Mouse (Mus musculus) erythroblast, adult 5-6 weeks (primary cell): ENCODE results near the gene Akap6. TPM values are rescaled to one million over a fixed set of nuclear protein-coding genes. Genes with fewer than 3 reads are reported as not detected.

ENCODE experiments used
- ATAC-seq: replicated peaks from 2 replicates; pipeline ENCODE4 v1.8.0; 2016; ENCODE audit warnings: moderate number of reproducible peaks, mild to moderate bottlenecking, moderate TSS enrichment, inconsistent platforms; ENCODE audit not compliant: poor library complexity, low FRiP score, severe bottlenecking
- total RNA-seq, 2 experiments: library from RNA; stranded (forward) in 1 of 2; stranded (reverse) in 1 of 2; fragments of 150-400 nt in 1 of 2; fragments of 200-764, 138-1000 nt in 1 of 2; gene quantifications; 2 replicates each; pipeline versions ENCODE4 v1.2.3 to v1.2.4; 2015 to 2017; ENCODE audit warnings: low replicate concordance in 2 of 2

The Akap6 gene
- under 0.01 TPM in 1 of 2 replicates, not detected in the other for total RNA-seq (2015; ENCODE audit: low replicate concordance)
- 0.14 TPM in 1 of 2 replicates, not detected in the other for total RNA-seq (2017; ENCODE audit: low replicate concordance)

DNA sequence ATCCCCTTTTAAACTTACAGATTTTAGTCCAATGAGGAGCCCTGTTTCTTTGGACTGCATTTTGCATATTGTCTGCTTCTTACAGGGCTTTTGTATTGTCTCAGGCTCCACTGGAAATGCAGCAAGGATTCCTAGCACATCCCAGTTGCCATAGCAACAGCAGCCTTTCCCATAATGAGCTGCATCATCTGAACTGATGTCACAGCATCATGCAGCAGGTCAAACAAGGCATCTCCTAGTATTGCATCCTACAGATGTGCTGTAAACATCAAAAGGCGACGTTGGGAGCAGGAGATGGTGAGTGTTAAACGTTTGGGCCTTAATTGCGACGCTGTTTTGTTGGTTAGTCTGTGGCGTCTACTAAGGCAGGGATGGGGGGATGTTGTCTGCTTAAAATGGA lies at the start of gene Akap6:
TSS of gene Akap6 (plus strand) at position 238 of the 400 bp plus-strand sequence.
- ATAC-seq, result no peak

- ATAC-seq, result no peak
These were observed 36.0 kb upstream of the Akap6 start for GRCm38 (mm10) chr12:52662907-52663790.

DNA sequence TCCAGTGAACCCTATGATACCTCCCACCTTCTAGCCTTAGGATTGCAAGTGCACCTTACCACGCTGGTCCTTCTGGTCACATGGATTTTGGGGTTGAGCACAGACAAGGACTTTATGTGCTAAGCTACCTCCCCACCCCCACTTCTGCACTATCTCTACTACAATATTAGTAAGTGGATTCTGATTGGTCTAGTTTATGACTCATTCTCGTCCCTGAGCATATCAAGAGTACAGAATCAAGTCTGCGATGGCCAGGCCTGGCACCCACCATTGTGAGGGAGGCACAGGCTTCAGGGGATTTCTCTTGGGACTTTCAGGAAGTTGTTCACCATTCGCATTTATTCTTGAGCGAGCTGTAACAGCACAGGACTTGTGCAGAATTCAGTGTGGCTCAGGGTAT lies 34.2 kb upstream of the Akap6 start:
- no peak for ATAC-seq

DNA sequence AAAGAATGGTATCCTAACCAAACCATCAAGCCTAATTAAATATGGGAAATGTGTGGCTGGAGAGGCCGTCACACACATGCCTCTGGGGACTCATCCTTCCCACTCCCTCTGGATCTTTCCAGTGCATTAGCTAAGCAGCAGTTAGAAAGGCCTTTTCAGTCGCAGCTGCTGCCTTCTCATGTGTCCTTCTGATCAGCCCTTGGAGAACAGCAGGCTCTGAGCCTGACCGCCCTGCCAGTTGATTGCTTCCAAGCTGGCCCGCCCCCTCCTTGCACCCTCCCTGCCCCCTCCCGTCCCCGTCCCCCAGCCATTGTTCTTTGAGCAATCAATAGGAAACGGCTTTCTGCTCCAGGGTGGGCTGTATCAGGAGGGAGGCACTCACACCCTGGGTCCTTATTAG lies 27.7 kb upstream of the Akap6 start:
- ATAC-seq, result no peak

DNA sequence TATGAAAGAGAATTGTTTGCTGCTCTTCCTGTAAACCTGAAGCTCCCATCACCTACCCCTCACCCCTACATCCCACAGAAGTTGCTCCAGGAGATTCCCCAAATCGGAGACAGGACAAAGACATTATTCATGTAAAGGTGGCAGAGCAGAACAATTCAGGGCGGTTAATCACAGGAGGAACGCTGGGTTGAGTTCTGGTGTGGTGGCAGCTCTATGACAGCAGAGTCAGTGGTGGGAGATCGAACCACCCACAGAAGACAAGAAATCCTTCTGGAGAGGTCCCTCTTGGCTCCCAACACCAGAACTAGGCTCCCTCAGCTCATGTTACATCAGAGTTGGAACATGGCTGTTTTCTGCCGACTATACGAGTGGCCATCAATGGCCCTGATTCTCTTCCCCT lies 27.2 kb upstream of the Akap6 start:
- ATAC-seq, result no peak

DNA sequence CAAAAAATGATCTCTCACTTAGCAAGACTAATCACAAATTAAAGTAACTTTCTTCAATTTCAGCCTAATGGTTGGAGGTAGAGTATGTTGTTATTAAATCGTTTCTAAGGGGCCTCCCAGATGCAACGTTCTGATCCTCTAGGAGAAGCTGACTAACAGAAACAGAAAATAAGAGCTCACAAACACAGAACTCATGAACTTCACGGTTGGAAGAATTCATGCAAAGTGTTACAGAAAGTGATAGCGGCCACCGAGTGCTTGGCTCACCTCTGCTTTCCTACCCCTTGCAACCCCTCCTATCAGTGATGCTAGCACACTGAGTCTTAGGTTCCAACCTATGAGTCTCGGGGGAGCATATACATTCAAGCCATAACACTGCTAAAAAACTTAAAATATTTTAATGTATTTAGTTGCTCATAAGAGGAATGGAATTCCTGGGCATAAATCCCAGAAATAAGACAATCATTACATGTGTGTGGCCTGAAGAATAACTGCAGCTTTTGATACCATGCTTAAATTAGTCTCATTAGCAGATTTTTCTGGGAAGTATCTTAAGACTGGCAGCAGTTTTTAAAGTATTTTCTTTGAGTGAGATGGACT lies 25.7 kb upstream of the Akap6 start:
- ATAC-seq, result no peak

DNA sequence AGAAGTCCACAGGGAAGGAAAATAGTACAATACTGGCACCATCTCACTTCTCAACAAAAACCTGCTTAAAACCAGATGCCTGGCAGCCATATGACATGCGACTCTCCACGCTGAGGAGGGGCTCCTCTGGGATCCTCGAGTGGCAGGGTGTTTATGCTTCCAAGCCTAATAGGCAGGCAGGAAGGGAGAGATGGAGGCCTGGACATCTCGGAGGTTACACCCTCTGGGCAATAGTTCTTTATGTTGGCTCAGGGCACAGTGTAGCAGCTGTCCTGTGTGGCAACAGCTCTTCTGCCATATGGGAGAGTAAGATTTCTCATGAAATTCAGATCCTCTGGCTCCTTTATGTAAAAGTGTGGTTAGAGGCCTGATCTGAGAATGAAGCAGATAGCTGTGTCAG lies 24.2 kb upstream of the Akap6 start:
- no peak for ATAC-seq

DNA sequence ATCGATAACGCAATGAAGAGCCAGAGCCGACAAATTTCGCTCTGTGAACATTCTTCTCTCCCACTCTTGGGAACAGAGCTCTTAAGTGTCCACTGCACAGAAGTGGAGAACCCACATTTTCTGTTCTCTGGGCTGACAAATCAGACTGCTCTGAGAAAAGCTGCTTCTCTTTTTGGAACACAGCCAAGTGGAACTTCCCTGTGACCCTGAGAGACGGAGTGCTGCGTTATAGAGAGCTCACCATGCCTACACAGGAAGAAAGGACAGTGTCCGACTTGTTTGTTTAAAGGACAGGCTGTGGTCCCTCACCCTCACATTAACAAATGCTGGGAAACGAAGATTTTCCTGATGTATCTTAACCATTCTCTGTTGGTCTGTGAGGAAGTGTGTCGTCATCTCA lies 11.8 kb upstream of the Akap6 start:
- ATAC-seq, result no peak

GRCm38 (mm10) chr12:52688712-52689111 lies 10.5 kb upstream of the Akap6 start:
- no peak for ATAC-seq

DNA sequence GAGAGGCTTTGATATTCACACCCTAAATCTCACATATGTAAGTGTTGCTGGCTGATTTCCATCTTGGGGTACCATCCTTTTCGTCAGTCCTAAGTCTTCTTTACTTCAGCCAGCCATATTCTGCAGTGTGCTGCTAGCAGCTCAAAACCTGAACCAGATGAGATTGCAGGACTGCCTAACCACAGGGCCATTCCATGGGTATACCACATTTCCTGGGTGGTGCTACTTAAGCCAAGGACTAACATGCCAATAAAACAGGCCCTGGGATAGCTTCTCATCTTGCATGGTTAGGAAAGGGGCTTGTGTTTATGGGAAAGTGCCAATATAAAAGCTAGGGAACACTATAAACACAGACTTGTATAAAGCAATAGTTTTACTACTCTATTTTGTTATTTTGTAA lies 7.6 kb upstream of the Akap6 start:
- ATAC-seq, result no peak

- ATAC-seq, result peak; percentile 78
These were observed 6.8 kb upstream of the Akap6 start for GRCm38 (mm10) chr12:52692290-52692974.

DNA sequence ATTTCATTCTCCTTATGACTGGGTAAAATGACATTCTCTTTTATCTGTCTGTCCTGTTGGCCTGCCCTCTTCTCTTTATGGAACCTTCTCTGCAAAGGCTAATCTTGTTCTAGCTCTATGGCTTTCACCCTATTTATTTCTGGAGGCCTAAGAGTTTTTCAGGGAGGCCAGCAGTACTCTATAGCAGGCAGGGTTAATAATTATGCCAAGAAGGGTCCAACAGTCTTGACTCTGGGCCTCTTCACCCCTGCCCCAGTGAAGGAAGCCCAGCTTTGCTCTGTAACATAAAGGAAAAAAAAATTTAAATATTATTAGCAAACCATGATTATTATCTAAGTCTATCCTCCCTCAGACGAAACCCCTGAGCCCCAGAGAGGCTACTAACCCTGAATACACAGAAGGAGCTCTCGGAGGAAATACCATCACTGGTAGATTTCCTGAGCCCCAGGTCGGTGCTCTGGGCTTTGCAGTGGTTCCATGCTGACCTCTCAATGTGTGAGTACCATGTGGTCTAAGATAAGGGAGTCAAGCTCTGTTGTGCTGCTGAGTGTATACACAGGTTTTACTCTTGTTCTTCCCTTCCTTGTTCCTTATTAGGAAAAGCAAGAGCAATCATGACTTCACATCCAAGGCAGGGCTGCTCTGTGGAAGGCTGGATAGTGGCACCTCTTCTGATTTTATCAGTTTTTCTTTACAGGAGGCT lies 1.6 kb upstream of the Akap6 start:
- no peak for ATAC-seq

DNA sequence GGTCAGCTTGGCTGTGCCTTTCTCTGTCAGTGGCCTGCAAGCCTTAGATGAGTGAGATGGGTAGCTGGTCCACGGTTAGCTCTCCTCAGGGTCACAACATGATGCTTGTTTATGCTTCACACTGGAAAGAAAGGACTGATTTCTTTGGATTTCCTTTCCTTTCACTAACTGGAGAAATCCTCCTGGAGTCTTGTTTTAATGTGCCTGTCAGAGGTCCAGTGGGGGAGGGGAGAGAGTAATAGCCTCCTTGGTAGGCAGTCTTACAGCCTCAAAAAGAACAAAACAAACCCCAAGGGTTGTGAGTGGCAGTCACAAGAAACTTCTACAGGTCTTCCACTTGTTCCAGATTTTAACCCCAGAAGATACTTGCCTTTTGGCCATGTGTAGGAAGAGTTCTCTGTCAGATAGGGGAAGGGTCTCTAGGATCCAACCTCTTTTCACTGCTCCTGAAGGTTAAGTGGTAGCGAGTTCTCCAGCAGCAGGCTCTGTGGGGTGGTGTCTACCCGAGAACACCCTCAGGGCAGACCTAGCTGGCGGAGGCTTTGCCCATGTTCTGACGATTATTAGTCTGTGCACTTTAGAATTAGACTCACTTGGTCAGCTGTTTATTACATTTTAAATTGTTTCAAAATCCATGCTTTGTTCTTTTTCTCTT lies 780 bp upstream of the Akap6 start:
- no peak for ATAC-seq

GRCm38 (mm10) chr12:52699961-52700696 lies 946 bp downstream of the Akap6 start:
- ATAC-seq, result no peak

DNA sequence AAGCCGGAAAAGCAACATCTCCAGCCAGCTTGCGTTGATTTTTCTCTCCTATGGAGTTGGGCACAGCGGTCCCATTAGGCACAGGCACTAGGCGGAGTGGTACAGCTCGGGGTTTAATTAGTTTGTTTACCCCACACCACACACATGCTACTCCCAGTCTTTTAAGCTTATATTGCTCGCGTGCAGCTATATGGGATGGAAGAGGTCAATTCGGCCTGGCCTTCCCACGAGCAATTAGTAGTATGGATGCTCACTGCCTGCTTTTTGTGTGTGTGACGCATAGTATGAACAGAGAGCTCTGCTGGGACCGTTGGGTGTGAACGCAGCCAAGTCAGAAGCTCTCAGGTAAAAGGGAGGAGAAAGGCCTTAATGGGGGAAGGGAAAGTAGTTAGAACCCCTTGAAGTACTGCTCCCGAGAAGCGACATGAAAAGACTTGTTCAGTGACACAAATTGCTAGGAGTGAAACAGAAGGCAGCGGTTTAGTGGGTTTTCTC lies 1.6 kb downstream of the Akap6 start:
- no peak for ATAC-seq

- peak; percentile 86 for ATAC-seq
These were observed 2.0 kb downstream of the Akap6 start for GRCm38 (mm10) chr12:52701201-52701641.

GRCm38 (mm10) chr12:52702368-52702967 lies 3.3 kb downstream of the Akap6 start:
- no peak for ATAC-seq

DNA sequence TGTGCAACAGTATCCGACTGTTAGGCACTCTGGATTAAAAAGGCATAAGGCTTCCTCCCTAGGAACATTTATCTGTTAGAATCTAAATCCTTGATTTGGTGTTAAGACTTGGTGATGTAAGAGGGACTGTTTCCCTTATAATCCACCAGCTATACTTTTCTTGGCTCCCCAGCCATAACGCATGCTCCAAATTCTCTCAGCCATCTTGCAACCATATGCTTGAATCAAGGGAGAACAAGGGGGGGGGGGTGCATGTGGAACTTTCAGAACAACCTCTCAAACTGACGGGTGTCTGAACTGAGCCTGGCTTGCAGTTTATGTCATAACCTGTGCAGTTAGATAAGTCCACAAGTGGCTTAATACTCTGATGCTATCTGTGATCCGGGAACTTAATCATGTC lies 4.9 kb downstream of the Akap6 start:
- no peak for ATAC-seq
